Mouse (Mus musculus) c-Kit-negative CD71-positive TER-119-positive erythroid progenitor cells, embryonic 14.5 days (primary cell): ENCODE data around the gene Tecpr2.

ENCODE experiments used
- DNase-seq: peaks from one replicate; pipeline ENCODE4 v3.0.0-alpha.2; 2013; ENCODE audit warnings: low read depth, low spot score

Gene Tecpr2

DNA sequence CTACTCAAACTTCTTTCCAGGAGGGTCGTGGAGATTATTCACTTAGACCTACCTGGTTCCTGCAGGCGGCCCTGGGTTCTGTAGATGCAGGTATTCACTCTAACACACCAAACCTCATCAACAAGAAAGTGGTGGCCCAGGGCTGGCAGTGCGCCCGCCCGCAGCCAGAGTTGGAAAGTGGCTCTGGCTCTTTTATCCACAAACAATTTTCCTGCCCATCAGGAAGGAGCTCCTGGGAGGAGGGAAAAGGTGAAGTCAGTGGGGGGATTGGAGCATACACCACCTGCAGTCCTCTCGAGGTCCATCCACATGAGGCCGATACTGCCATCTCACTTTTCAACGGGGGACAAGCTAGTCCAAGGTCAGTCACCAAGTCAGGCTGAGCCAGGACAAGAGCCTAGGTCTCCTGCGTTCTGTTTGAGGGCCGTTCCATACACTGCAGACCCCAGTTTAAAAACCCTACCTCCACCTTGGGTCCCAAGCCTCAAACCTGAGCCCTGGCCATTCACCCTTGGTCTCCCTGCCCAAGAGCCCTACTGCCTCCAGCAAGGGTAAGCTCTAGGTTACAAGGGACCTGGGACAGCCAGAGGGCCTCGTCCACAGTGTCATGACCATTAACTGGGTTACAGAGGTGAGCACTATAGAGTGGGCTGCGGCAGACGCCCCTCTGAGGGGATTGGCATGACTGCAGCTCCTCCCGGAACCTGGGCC, 89.0 kb downstream of the Tecpr2 start:
- no peak for DNase-seq

DNA sequence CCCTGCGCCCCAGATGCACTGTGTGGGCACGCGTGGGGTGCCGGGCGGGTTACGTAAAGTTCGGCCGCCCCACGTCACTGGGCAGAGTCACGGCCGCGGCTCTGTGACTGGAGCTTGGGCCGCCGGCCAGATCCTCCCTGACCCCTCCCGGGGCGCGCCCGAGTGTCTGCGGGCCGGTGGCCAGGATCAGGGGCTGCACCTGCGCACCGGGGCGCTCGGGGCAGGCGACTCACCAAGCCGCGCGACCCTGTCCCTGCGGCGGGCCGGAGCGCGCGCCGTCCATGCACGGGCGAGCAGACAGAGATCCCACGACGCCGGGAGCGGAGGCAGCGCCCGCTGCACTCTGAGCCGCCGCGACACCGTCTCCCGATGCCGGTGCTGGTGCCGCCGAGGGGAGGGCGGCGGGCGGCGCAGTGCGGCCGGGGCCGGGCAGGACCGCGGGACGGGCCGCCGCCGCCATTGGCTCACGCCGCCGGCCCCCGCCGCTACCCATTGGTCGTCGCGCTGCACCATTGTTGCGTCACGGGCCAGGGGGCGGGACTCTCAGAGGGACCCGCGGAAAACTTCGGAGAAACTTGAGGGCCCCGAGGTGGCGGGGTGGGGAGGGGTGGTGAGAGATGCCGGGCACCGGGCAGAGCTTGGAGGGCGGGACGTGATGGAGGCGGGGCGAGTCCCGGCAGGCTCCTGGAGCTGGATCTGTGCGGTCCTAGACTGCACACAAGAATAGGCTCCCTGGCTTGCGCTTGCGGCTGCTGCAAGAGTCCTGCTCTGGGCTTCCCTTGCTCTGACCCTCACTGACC, 89.7 kb downstream of the Tecpr2 start, which contains the start of gene Ankrd9:
Ankrd9 (minus strand) TSS at position 434 of the 800 bp plus-strand sequence.
- peak; percentile 96 for DNase-seq

- DNase-seq: no peak
These were observed 90.7 kb downstream of the Tecpr2 start for GRCm38 (mm10) chr12:110979808-110980207.

DNA sequence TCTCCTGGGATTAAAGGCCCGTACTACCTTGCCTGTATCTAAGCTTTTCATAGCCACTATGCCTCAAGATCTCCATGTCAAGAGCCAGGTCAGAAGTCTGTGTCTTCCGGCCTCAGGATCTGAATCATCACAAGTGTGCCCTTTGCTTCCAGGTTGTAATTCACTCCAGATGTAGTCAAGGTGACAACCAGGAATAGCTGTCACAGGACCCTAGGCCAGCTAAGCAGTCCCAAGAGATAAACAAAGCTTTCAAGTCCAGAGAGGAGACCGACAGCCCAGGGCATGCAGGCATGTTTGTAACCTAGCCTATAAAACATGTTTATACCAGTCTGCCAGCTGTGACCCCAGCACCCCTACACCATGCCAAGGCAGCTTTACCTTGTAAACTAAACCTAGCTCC, 92.7 kb downstream of the Tecpr2 start:
- DNase-seq: no peak

DNA sequence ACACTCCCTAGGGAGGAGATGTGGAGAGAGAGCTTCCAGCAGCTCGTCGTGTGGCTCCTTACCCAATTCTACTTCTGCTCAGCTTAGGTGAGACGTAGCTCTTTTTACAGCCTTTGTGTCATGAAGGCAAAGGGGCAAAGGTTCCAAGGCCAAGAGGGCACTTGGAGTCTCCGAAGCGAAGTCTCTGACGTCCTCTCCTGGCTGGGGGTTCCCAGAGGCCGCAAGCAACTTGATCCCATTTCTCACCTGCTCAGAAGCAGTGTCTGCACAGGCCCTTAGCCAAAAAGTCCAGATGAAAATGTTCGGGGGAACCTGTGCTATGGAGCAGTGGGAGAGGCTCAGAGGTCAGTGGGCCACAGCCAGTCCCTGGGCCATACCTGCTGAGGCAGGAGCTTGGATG, 94.0 kb downstream of the Tecpr2 start:
- no peak for DNase-seq

- DNase-seq: no peak
These were observed 94.7 kb downstream of the Tecpr2 start for GRCm38 (mm10) chr12:110983714-110984113.

- no peak for DNase-seq
These were observed 95.5 kb downstream of the Tecpr2 start for GRCm38 (mm10) chr12:110984598-110984997.

GRCm38 (mm10) chr12:110985141-110985540, 96.1 kb downstream of the Tecpr2 start:
- DNase-seq: no peak

GRCm38 (mm10) chr12:110986536-110987425, 97.7 kb downstream of the Tecpr2 start:
- DNase-seq: no peak

GRCm38 (mm10) chr12:110989409-110989808, 100.3 kb downstream of the Tecpr2 start:
- no peak for DNase-seq

DNA sequence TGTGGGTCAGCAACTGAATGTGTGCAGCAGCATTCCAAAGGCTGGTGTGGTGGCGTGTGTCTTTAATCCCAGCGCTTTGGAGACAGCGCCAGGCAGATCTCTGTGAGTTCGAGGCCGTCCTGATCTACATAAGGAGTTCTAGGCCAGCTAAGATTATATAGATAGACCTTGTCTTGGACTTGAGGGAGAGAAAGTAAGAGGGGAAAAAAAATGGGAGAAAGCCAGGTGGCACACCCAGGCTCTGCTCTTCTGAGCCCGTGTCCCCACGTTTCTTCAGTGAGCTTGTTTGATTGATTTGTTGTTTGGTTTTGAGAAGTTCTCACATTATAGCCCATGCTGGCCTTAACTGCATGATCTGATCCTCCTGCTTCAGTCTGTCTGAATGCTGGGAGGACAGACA, 101.4 kb downstream of the Tecpr2 start:
- DNase-seq: no peak

GRCm38 (mm10) chr12:110991361-110992127, 102.5 kb downstream of the Tecpr2 start:
- DNase-seq: peak; percentile 90

- DNase-seq: peak; percentile 89
These were observed 103.1 kb downstream of the Tecpr2 start for GRCm38 (mm10) chr12:110992128-110992553.

DNA sequence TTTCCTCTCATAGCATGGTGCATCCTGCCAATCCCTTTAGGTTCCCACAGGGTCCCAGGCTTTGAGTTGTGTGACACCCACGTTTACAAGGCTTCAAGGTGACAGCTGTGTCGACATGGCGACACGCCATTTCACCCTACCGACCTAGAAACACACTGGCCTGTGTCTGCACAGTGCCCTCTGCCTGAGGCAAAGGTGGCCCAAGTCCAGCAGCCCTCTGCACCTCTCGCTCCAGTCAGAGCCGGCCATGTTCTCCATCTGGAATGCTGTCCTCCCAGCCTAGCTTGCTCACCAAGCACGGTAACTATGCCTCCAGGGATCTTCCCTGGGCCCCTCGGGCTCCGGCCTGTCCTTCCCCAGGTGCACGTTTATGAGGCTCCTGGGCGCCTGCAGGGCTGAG, 103.7 kb downstream of the Tecpr2 start:
- no peak for DNase-seq

DNA sequence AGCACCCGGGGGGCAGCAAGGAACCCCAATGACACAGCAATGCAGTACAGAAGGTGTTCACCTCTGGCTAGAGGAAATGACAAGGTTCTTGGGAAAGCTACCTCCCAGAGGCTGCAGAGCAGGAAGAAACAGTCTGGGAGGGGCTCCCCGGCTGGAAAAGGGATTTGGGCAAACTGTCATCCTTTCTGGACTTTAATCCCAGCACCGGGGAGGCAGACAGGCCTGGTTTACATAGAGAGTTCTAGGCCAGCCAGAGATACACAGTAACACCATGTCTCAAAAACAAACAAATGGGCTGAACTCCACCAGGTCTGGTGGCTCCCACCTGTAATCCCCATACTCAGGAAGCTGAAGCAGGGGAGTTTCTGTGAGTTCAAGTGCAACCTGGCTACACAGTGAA, 104.2 kb downstream of the Tecpr2 start:
- DNase-seq: no peak

- no peak for DNase-seq
These were observed 105.6 kb downstream of the Tecpr2 start for GRCm38 (mm10) chr12:110994666-110995065.

DNA sequence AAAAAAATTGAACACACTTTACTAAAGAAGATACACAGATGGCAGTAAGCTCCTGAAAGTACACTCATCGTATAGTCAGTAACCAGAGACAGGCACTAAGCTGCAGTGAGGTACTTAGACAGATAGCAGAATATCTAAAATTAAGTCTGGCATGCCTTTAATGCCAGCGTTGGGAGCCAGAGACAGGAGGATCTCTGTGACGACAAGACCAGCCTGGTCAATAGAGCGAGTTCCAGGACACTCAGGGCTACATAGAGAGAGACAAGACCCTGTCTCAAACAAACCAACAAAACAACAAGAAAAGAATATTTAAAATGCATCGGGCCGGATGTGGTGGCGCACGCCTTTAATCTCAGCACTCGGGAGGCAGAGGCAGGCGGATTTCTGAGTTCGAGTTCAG, 109.0 kb downstream of the Tecpr2 start:
- DNase-seq: no peak

GRCm38 (mm10) chr12:110999820-111000219, 110.8 kb downstream of the Tecpr2 start:
- DNase-seq: no peak

GRCm38 (mm10) chr12:111000956-111001355, 111.9 kb downstream of the Tecpr2 start:
- DNase-seq: no peak

DNA sequence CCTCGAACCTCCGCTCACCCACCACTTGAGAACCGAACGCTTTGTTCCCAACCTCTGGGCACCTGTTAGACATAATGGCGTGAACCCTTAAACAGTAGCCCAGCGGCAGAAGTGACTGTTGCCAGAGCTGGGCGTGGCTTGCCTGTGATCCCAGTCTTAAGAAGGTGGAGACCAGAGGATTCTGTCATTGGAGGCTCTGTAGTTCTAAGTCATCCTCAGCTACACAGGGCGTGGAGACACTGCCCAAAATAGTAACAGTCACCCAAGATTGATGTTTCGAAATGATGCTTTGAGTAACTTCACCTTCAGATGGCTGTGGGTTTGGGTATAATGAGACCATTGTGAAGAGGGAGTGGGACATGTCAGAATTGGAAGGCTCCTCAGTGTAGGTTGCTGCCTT, 115.1 kb downstream of the Tecpr2 start:
- DNase-seq: no peak

DNA sequence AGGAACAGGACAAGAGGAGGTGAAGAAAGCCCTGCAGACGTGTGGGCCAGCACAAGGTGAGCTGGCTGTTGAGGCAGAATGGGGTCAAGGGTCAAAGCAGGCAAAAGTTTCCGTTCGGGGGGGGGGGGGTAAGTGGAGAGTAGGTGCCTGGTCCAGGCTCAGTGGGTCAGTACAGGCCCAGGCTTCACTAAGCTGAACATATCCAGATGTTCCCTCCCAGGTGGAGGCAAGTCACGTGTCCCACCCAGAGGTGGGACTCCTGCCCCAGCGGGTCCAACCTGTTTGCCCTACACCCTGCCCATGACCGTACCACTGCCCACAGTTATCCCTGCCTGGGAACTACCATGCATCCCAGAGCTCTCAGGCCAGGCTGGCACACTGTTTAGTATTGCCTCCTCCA, 116.7 kb downstream of the Tecpr2 start:
- no peak for DNase-seq
